Mouse (Mus musculus): Measurements from ENCODE around the gene Gsn. TPM values are rescaled to one million over a fixed set of nuclear protein-coding genes. Genes with fewer than 3 reads are reported as not detected.

Gsn gene
- total RNA-seq, 1 experiment from 2014 or later, result 8.9 TPM

Other genes with a start within 250 kb of the Gsn start
- not detected in 2 replicates for gene Hc, start 194.9 kb upstream of the Gsn start, total RNA-seq (2017)
- gene AI182371, start 154.8 kb upstream of the Gsn start, total RNA-seq (2017), result 0.73 TPM in 1 of 2 replicates, not detected in the other
- gene Cntrl, start 146.9 kb upstream of the Gsn start, total RNA-seq (2017), result 146 and 156 TPM in 2 replicates
- 136 and 137 TPM in 2 replicates for gene Rab14, start 55.3 kb upstream of the Gsn start, total RNA-seq (2017)
- 76.2 and 80.6 TPM in 2 replicates for gene Stom, start 80.6 kb downstream of the Gsn start, total RNA-seq (2017)
- gene 4930568D16Rik, start 111.3 kb downstream of the Gsn start, total RNA-seq (2017), result not detected in 2 replicates
- gene 4930402F06Rik, start 140.8 kb downstream of the Gsn start, total RNA-seq (2017), result not detected in 2 replicates
- 64.2 and 72.5 TPM in 2 replicates for gene Ggta1, start 206.9 kb downstream of the Gsn start, total RNA-seq (2017)